Mouse (Mus musculus) testis, adult 2 months (tissue): ENCODE data around the gene Zmym1.

Experiments used
- CTCF ChIP-seq: fragments of 200-500 bp; IDR thresholded peaks from 2 replicates; pipeline ENCODE4 v1.5.1; 2012; ENCODE audit warnings: low read depth, mild to moderate bottlenecking, inconsistent platforms, low read length, moderate library complexity; ENCODE audit not compliant: control insufficient read depth, insufficient read depth, insufficient replicate concordance
- POLR2A ChIP-seq: fragments of 200-500 bp; IDR thresholded peaks from 2 replicates; pipeline ENCODE4 v1.6.1; 2012; ENCODE audit warnings: low read depth, mild to moderate bottlenecking, inconsistent platforms, low read length, moderate library complexity; ENCODE audit not compliant: control insufficient read depth

DNA sequence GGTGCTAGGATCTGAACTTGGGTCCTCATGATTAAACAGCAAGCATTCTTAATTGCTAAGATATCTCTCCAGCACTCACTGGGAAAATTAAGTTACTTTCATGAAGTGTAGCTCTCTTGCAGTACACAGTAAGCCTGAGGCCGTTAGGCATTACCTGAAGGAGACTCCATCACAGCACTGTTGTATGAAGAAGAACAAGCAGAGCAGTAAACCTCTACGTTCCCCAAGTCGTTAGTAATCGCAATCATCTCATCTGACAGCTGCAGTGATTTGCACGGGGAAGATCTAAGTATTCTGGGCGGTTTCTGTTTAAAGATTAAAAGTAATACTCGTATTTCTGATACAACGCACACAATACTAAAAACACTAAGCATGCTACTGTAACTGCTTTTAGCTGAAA is 9.8 kb downstream of the Zmym1 start:
- TF ChIP-seq CTCF (no peak), POLR2A (no peak)
